Mouse (Mus musculus) heart, adult 8-10 months (tissue): ENCODE measurements around the gene Olfr338. TPM values are rescaled to one million over a fixed set of nuclear protein-coding genes. Genes with fewer than 3 reads are reported as not detected.
"Not testable (repeated sequence)": the region's sequence is repeated elsewhere in the genome, so short reads cannot be mapped to it uniquely, and the experiment has no call there.

ENCODE experiments used
- DNase-seq: peaks from one replicate; pipeline ENCODE4 v3.0.0; 2022; ENCODE audit warnings: low spot score
- total RNA-seq, 4 experiments: library from RNA; stranded (reverse); gene quantifications; 2 replicates each; pipeline ENCODE4 v1.2.4; 2022

The Olfr338 gene
- total RNA-seq, result not detected

DNA sequence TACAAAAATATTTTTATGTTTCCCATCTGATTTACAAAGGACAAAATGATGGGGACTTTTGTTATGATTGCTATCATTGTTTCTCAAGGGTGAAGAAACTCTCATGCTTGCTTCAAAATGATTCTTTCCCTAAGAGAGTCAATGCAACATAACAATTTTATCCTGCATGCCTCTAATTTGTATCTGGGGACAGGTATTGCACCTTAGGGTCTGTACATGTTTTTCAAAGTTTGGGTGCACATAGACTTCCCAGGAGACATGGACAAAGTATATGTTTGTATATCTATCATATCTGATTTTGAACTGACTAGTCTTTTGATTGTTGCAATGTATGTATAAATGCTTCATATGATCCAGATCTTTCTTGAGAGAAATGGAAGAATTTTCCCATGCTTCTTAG, at the start of gene Olfr338:
Olfr338 (plus strand) TSS at position 301 of the 400 bp plus-strand sequence.
- no peak for DNase-seq

DNA sequence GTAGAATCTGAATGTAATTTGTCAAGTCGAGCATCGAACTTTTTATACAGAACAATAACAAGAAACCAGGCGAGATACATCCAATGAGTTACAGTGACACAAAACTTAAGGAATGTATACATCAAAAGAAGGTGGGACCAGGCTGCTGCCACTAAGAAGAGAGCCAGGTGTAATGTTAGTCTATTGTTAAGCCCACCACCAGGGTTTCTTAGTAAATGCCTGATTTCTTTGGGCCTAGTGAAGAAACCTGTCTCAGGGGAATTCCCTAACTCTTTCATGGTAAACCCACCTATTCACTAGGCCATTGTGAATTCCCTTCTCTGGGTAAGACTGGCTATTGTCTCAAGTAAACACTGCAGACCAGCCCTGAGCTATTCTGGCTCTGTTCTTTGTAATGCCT, 41.9 kb downstream of the Olfr338 start:
- DNase-seq, result not testable (repeated sequence)

DNA sequence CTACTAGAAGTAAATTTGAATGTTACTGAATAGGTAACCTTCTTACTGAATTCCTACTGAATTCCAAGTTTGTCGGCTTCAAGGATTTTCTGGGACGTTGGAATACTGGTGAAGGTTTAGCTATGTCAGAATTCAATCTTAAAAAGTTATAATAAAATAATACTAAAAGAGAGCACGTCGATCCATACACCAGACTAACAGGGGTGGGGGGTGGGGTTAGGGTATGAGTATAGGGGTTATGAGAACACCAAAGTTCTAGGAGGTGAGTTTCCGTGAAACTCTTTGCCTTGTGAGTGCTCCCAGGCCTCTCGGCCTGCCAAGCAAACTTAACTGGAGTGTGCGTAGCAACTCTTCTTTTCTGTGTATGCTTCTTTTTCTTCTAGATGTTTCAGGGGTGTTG, 42.3 kb downstream of the Olfr338 start:
- not testable (repeated sequence) for DNase-seq

DNA sequence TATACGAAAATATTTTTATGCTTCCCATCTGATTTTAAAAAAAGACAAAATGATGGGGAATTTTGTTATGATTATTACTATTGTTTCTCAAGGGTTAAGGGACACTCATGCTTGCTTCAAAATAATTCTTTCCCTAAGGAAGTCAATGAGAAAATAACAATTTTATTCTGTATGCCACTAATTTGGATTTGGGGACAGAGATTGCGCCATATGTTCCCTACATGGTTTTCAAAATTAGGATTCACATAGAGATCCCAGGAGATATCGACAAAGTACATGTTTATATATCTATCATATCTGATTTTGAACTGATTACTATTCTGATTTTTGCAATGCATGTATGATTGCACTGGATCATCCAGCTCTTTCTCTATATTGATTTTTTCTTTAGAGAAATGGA, 45.3 kb downstream of the Olfr338 start, which contains the start of gene Olfr339:
Olfr339 (plus strand) TSS at position 301 of the 400 bp plus-strand sequence.
- DNase-seq, result no peak

Other genes starting within 250 kb of the Olfr338 start
- gene Mrrf, start 237.1 kb upstream of the Olfr338 start, total RNA-seq, result 10 to 100 TPM; 40.5 to 44.0 (median 42.3) TPM
- gene Rbm18, start 236.7 kb upstream of the Olfr338 start, total RNA-seq, result 10 to 100 TPM; 31.0 to 37.1 (median 33.3) TPM
- 10 to 100 TPM; 10.9 to 23.6 (median 16.1) TPM for gene Ptgs1, start 143.1 kb upstream of the Olfr338 start, total RNA-seq
- gene Olfr339, start 45.4 kb downstream of the Olfr338 start, total RNA-seq, result not detected
- gene Olfr340, start 79.1 kb downstream of the Olfr338 start, total RNA-seq, result not detected
- not detected for gene Olfr341, start 108.9 kb downstream of the Olfr338 start, total RNA-seq
- not detected for gene Olfr342, start 151.5 kb downstream of the Olfr338 start, total RNA-seq
- under 1 TPM in 1 of 4 experiments, not detected in 3; 0.06 TPM for gene Olfr344, start 193.1 kb downstream of the Olfr338 start, total RNA-seq